Mouse (Mus musculus) midbrain, embryonic 10.5 days (tissue): Measurements from ENCODE around the gene Ddias. TPM values are rescaled to one million over a fixed set of nuclear protein-coding genes. Genes with fewer than 3 reads are reported as not detected.

Experiments used
- DNase-seq: peaks from one replicate; pipeline ENCODE4 v3.0.0-alpha.2; 2017; ENCODE audit warnings: low spot score
- H3K27ac ChIP-seq: fragments of 300-500 bp; sonication (generic); replicated peaks from 2 replicates; pipeline ENCODE4 v1.5.1; 2016; ENCODE audit warnings: mild to moderate bottlenecking
- H3K27me3 ChIP-seq: fragments of 300-500 bp; sonication (generic); 2 replicates; pipeline ENCODE4 v1.6.1; 2016; ENCODE audit warnings: low read depth, mild to moderate bottlenecking; ENCODE audit not compliant: poor library complexity, severe bottlenecking
- H3K36me3 ChIP-seq: fragments of 300-500 bp; sonication (generic); 2 replicates; pipeline ENCODE4 v1.6.1; 2016; ENCODE audit warnings: mild to moderate bottlenecking, moderate library complexity
- H3K4me1 ChIP-seq: fragments of 300-500 bp; sonication (generic); 2 replicates; pipeline ENCODE4 v1.6.1; 2016
- H3K4me3 ChIP-seq: fragments of 300-500 bp; sonication (generic); 2 replicates; pipeline ENCODE4 v1.5.1; 2016; ENCODE audit warnings: mild to moderate bottlenecking, moderate library complexity
- H3K9me3 ChIP-seq: fragments of 300-500 bp; sonication (generic); replicated peaks from 2 replicates; pipeline ENCODE4 v1.6.1; 2016; ENCODE audit warnings: mild to moderate bottlenecking
- WGBS: fragments of 180-500 bp; shearing (Covaris S2); methylation state at CpG from one replicate; pipeline ENCODE4 v1.1.7; 2016; 5-methylcytosine and 5-hydroxymethylcytosine counted together
- polyA plus RNA-seq: library from polyadenylated mRNA; unstranded; fragments of >200 nt; fragmentation: Nextera tagmentation; extraction: Ambion mirVana; gene quantifications from 2 replicates; pipeline ENCODE4 v1.2.1, GENCODE M21; 2016

The Ddias gene
- polyA plus RNA-seq, 1 experiment from 2014 or later, result 26.3 TPM

- Histone ChIP-seq H3K9me3 (no peaks in the 10 kb centered on the region), H3K4me1 (peaks cover 1% of the 10 kb centered on the region; the same call in 1 of the 2 replicates), H3K27ac (no peak overlapping the region), H3K36me3 (no peaks in the 10 kb centered on the region), H3K27me3 (no peaks in the 10 kb centered on the region), H3K4me3 (no peak overlapping the region)
- DNase-seq, result no peak
- 92% methylated on average over 7 of the region's 7 CpGs for WGBS
Measured at GRCm38 (mm10) chr7:92811667-92812279, 62.3 kb downstream of the Ddias start.

Other genes starting within 250 kb of the Ddias start
- 10.9 and 12.1 TPM in 2 replicates for gene Ankrd42, start 237.1 kb downstream of the Ddias start, polyA plus RNA-seq
- 16.4 and 18.3 TPM in 2 replicates for gene Pcf11, start 204.3 kb downstream of the Ddias start, polyA plus RNA-seq
- 15.1 and 18.1 TPM in 2 replicates for gene Rab30, start 132.6 kb downstream of the Ddias start, polyA plus RNA-seq
- gene Prcp, start 223 bp upstream of the Ddias start, polyA plus RNA-seq, result 20.0 and 20.7 TPM in 2 replicates
- gene Fam181b, start 205.6 kb upstream of the Ddias start, polyA plus RNA-seq, result 65.1 and 66.1 TPM in 2 replicates